Mouse (Mus musculus) erythroid progenitor cell, adult 5-6 weeks (primary cell): ENCODE data around the gene Exosc10. TPM values are rescaled to one million over a fixed set of nuclear protein-coding genes. Genes with fewer than 3 reads are reported as not detected.
A peak's percentile ranks its signal among the peaks of the same experiment; 100 is the strongest.

Experiments used
- ATAC-seq: replicated peaks from 2 replicates; pipeline ENCODE4 v1.8.0; 2016; ENCODE audit warnings: moderate number of reproducible peaks, mild to moderate bottlenecking, moderate TSS enrichment, inconsistent platforms; ENCODE audit not compliant: poor library complexity, low FRiP score, severe bottlenecking
- total RNA-seq, 2 experiments: library from RNA; stranded (forward) in 1 of 2; stranded (reverse) in 1 of 2; fragments of 150-400 nt in 1 of 2; fragments of 186-747, 209-891 nt in 1 of 2; gene quantifications; 2 replicates each; pipeline versions ENCODE4 v1.2.3 to v1.2.4; 2015 to 2017; ENCODE audit warnings: low replicate concordance in 2 of 2

Gene Exosc10
- total RNA-seq, 2 experiments from 2014 or later: 20.1 to 31.9 TPM

DNA sequence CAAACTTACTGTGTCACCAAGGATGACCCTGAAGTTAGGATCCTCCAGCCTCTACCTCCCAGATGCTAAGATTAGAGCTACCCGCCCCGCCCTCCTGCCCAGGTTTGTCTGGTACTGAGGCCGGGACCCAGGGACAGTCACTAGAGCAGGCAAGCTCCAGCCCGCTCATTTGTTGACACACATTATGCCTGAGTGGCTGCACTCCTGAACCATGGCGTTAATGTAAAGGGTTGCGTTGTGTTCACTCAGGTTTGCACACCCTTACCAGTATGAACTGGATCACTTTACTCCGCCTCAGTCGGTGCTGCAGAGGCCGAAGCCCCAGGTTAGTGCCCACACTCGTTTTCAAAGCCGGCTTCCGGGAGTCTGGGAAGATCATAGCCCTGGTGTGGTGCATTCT, 5.4 kb downstream of the Exosc10 start:
- ATAC-seq: no peak

DNA sequence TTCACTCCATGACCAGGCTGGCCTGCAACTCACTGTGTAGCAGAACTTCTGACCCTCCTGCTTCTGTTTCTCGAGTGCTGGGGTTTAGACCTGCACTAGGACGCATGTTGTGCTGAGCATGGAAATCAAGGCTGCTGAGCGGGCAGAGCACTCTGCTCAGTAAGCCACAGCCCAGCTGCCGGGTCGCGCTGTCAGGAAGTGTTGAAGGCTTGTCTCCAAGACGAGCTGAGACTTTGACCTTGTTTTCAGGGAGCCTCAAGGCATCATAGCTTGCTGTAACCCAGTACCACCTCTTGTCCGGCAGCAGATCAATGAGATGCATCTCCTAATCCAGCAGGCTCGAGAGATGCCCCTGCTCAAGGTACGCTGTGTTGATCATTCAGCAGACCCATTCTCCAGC, 11.9 kb downstream of the Exosc10 start:
- ATAC-seq: no peak

DNA sequence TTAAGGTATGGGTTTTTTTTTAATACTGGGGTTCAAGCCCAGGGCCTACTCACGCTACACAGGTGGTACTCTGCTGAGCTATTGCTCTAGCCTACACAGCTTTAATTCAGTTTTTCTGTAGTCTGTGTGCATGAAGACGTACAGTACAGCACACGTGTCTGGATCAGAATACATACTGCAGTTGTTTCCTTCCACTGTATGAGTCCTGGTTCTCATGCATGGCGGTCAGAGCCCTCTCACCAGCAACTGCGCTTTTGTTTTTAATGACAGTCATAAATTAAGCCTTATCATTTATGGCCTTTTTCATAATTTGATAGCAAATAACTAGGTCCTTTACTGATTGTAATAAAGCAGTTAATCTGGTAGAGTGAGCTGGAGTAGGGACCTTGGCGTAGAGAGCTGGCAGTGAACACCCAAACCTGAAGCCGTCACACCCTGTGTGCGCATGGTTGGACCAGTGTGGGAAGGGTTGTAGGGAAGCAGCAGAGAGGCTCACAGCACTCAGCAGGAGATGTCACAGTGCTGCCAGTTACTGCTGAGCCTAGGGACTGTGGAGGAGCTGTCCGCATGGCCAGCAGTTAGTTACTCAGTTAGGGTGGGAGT, 12.6 kb downstream of the Exosc10 start:
- no peak for ATAC-seq

DNA sequence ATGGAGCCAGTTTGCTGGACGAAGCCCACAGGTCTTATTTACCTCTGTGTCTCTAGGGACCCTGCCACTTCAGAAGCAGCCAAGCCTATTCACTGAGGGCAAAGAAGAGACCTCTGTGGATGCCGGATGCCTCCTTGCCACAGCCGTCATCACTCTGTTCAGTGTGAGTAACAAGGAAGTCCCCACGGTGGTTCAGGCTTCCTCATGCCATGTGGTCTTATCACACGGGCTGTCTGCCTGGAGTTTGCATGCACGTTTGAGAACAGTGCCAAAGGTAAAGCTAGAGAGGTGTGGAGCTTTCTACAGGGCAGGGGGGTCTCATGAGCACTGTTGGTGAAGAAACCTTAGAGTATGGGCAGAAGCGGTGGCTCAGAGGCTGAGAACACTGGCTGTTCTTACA, 15.0 kb downstream of the Exosc10 start:
- no peak for ATAC-seq

DNA sequence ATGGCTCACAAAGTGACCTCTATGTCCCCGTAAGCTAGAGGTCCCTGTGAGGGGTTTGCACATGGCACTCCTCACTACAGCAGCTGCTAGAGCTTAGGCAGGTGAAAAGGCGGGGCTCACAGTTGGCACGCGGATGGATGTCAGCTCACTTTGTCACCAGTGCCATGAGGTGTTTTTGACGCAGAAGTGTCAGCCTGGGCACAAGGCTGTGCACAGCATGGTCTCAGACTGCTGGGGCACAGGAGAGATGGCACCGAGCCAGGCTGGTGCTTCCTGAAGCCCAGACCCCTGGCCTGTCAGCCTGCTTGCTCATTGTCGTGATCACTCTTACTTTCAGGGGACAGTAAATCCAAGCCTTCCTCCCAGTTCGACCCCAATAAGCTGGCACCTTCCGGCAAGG, 22.5 kb downstream of the Exosc10 start:
- ATAC-seq: no peak

DNA sequence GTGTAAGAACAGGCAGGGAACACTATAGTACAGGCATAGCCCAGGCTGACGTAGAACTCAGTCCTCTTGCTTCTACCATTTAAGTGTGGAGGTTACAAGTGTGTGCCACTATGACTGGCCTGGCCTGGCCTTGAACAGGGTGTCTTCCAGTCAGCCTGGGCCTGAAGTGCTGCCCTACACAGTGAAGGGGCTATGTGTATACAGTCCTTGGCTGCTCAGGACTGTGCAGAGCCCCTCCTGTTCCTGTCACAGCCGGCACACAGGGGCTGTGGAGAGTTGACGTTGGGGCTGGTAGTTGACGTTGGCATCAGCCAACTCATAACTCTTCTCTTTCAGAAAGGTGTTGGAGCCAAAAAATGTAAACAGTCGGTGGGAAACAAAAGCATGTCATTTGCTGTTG, 23.2 kb downstream of the Exosc10 start:
- ATAC-seq: no peak

DNA sequence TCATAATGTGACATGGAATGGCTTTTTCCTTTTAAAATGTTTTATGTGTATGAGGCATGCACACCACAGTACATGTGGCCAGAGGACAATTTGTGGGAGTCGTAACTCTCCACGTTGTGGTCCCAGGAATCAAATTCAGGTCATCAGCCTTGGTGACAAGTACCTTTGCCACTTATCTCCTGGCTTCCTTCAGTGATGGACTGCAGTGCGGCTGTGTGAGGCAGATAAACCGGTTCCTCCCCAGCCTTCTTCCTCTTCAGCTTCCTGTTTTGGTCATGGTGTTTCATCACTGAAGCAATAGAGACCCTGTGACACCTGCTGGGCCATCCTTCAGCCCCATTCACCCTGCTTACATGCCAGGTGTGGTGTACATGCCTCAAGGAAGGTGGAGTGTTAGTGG, 25.0 kb downstream of the Exosc10 start:
- no peak for ATAC-seq

DNA sequence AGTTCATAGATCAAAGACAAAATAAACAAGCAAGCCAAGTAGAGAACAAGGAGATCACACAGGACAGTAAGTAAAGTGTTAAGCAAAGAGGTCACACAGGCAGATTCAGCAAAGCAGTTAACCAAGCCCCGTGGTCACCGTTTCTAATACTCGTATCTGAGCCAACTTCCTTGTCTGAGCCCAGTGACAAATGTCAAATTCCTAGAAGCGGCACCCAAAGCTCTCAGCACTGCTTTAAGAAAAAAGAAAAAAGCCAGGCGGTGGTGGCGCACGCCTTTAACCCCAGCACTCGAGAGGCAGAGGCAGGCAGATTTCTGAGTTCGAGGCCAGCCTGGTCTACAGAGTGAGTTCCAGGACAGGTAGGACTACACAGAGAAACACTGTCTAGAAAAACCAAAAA, 28.4 kb downstream of the Exosc10 start:
- no peak for ATAC-seq

DNA sequence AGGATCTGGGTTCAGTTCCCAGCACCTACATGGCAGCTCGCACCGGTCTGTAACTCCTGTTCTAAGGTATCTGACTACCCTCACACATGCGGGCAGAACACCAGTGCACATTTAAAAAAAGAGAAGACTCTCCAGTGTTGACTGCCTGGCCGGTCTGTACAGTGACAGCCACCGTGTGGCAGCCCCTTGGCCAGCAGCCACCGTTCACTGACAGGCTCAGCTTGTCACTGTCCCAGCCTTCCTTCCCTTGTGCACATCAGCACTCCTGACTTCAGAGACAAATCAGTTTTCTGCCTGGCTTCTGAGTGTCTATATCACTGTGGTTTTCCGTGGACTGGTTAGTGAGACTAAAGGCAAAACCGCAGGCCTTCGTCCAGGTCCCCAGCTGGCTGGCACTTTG, 30.6 kb downstream of the Exosc10 start:
- no peak for ATAC-seq

DNA sequence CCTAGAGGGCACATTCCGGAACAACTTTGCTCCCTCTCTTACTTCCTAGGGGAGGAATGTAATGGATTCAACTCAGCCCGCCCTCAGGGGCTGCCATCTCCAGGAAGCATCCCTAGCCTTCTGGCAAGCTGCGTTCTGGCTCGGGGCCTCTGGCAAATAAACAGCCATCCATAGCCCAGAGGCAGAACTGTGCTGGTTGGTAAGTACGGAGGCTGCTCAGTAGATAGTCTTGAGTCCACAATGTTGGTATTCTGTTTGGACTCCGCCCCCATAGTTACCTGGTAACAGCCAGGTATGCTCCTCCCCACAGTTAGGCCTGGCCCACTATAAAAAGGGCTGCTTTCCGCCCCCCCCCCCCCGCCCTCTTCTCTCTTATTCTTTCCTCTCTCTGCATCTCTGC, 31.3 kb downstream of the Exosc10 start:
- ATAC-seq: no peak

DNA sequence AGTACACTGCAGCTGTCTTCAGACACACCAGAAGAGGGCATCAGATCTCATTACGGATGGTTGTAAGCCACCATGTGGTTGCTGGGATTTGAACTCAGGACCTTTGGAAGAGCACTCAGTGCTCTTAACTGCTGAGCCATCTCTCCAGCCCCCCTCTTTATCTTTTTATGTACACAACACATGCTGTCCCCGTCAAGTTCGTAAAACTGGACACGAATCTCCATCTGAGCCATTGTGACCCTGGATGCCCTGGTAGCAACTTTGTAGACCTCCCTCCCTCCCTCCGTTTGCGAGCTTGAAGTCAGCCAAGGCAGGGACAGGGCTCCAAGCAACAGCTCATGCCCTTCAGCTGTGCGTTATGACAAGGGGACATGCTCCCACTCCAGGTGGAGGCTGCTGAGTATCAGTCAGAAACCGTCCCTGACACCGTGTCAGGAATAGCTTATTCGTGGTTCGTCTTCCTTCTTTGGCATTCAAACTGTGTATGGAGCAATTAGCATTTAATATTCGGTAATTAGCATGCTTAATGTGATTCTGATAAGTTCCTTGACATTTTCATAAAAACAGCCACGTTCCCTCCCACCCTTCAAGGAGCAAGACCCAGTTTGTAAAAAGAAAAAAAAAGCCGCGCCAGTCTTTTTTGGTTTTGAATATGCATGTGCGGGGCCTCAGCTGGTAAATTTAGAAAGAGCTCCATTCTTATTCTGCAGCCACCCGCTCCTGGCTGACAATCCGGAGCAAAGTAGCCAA, 32.4 kb downstream of the Exosc10 start:
- ATAC-seq: no peak

DNA sequence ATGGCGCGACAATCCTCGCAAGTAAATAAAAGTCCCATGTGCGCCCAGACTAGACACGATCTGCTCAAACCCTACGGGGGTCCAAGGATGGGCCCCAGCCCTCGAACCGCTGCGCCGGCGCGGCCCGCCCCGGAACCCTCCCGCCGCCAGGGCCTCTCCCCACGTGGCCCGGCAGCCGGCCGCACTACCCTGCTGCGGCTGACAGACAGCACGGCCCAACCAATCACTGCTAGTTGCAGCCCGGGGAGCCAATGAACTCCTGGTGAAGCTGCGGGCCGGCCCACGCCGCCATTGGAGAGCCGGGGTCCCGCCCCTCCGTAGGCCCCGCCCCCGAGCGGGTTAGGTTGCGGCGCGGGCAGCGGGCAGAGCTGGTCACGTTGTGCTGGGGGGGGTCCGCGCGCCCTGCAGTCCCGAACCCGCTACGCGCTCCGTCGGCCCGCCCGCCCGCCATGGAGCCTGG, 33.0 kb downstream of the Exosc10 start, which contains the start of gene Srm:
TSS of gene Srm (plus strand) at position 333 of the 460 bp plus-strand sequence.
- peak; percentile 100 for ATAC-seq

DNA sequence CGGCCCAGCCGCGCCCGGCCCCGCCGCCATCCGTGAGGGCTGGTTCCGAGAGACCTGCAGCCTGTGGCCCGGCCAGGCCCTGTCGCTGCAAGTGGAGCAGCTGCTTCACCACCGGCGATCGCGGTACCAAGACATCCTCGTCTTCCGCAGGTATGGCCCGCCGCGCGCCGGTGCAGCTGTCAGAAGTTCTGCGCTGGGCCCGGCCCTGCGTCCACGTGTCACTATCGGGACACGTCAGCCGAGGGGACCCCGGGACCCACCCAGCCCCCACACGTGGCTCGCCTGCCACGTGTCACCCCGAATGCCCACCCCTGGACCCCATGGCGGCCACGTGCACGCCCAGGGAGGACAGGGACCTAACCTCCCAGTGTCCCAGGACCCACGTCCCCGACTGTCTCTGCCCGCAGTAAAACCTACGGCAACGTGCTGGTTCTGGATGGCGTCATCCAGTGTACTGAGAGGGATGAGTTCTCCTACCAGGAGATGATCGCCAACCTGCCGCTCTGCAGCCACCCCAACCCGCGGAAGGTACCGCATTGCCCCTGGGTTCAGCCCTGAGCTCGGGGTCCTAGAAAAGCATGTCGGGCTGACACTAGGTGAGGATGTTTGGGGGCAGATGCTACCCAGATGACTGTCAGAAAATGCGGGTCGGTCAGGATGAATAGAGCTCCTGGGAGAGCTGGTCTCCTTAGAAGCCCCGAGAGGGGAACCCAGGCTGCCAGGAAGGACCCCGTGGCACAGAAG, 33.6 kb downstream of the Exosc10 start:
- 0 out of 2 replicates have a peak, but pooled peaks have one; percentile 2 for ATAC-seq

DNA sequence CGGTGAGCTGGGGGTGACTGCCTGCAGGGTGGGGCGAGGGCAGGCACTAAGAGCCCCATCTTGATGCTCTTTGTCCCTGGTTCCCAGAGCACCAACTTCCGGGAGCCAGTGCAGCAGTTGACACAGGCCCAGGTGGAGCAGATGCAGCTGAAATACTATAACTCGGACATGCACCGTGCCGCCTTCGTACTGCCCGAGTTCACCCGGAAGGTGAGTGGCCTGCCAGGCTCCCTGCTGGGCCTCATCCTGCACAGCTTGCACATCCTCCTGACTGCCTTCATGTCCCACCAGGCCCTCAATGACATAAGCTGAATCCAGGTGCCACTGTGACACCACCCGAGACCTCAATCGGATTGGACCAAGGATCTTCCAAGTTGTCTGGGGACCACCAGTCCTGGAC, 35.8 kb downstream of the Exosc10 start:
- no peak for ATAC-seq

DNA sequence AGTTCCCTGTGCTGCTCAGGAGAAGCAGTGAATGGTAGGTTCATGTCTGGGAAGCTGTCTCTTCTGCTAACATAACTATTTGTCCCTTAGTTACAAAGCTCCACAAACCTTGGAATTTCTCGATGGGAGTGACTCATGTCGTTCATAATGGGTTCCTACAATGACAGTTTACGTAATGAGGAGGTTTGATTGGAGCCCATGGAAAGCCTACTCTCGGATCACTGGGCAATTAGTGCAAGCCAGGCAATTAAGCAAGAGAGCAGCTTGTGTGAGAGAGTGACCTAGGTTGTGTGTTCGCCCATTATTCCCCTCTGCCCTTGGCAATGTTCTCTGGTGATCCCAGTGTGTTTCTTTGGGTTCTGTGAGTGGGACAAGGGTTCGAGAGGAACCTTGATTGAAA, 37.7 kb downstream of the Exosc10 start:
- ATAC-seq: no peak

DNA sequence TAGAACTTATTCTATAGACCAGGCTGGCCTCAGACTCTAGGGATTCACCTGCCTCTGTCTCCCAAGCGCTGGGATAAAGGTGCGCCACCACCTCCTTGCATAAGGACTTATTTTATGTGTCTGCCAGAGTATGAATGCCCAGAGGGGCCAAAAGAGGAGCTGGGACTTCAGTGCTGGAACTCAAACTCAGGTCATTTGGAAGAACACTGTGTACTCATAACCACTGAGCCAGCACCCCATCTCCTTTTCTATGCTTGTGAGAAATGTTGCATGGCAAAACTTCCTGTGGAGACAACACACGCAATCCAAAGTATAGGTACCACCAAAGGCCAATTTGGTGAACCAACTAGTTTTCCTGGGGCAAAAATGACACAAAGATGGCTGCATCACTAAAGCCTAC, 38.5 kb downstream of the Exosc10 start:
- no peak for ATAC-seq

DNA sequence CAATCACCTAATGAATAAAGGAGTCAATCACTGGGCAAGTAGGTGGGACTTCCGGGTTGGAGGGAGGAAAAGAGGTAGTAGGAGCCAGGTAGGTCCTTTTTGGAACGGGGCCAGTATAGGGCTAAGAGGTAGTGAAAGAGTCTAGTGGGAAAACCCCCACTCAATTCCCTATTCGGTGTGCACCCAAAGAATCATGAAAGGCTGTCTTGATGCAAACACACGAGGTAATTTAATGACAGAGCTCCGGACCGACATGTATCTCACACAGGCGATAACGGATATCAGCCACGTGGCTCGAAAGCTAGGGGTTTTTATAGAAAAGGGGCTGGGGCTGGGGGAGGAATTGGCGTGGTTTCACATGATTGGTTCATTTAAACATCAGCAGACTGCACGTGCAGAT, 40.6 kb downstream of the Exosc10 start:
- ATAC-seq: no peak

DNA sequence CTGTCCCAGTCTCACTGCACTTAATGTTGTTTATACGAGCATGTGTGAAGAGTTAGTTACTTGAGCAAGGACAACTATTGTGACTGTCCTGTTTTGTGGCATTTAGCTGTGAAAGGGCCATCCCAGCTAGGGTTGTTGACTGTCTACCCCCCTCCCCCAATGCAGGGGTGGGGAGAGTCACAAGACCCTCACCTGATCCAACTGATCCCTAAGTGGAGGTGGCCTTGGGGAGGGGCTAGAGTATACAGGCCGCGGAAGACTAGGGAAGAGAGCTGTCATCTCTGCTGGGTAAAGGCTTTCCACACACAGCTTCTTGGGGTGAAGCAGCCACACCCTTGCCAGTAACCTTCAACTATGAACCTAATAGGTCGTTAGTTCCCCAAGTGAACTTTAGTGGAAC, 42.1 kb downstream of the Exosc10 start:
- no peak for ATAC-seq

DNA sequence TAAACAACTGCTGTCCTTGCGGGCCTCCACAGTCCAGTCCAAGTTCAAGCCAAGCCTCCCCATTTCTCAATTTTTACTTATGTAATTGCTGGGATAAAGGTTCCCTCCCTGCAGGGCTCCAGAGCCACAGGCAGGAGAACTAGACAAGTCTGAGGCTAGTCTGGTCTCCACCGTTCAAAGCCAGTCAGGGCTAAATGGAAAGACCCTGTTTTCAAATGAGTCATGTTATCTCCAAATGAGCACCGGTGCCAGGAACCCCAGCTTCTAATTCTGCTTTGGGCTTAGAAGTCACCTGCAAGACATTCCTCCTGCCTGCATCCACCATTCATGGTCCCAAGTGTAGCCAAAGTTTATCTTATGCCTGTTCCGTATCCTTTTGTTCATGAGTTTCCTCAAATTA, 43.6 kb downstream of the Exosc10 start:
- no peak for ATAC-seq

DNA sequence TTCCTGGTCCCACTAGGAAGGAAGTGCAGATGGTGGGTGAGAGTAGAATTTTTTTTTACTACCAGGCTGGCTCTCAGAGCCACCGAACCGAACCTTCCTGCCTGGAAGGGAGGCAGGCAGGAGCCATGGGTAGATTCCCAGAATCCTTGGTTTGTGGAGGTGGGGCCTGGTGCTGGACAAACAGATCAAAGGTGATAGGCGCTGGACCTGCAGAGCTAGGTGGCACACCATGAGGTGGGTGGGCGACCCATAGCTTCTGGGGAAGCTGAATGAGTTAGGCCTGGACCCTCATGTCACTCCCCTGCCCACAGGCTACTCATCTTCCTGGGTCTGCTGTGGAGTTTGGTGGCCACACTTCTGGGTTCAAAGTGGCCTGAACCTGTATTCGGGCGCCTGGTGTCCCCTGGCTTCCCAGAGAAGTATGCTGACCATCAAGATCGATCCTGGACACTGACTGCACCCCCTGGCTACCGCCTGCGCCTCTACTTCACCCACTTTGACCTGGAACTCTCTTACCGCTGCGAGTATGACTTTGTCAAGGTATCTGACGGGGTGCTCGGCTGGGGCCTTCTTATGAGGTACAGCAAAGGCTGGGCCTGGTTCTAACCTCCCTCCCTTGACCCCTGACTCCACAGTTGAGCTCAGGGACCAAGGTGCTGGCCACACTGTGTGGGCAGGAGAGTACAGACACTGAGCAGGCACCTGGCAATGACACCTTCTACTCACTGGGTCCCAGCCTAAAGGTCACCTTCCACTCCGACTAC, 44.3 kb downstream of the Exosc10 start, which contains the start of gene Masp2:
TSS of gene Masp2 (plus strand) at position 198 of the 764 bp plus-strand sequence.
- no peak for ATAC-seq
